Mouse (Mus musculus): ENCODE measurements around the gene Lclat1. TPM values are rescaled to one million over a fixed set of nuclear protein-coding genes. Genes with fewer than 3 reads are reported as not detected.
A peak's percentile ranks its signal among the peaks of the same experiment; 100 is the strongest.

The Lclat1 gene
- 7.1 and 9.8 TPM in 2 replicates for total RNA-seq (2017)

- peak; percentile 98 to 99 for ATAC-seq (replicated peaks in 1 of 2; ENCODE audit: insufficient read depth in 1 of 2, low FRiP score in 2 of 2, low TSS enrichment in 1 of 2, low read depth in 1 of 2, poor library complexity in 2 of 2, severe bottlenecking in 2 of 2)
Measured at GRCm38 (mm10) chr17:73107158-73108157, at the start of gene Lclat1. TSS of gene Lclat1 (plus strand) at chr17:73107985.

GRCm38 (mm10) chr17:73058319-73058718 is 49.5 kb upstream of the Lclat1 start:
- no peak for ATAC-seq (replicated peaks in 1 of 2; ENCODE audit: insufficient read depth in 1 of 2, low FRiP score in 2 of 2, low TSS enrichment in 1 of 2, low read depth in 1 of 2, poor library complexity in 2 of 2, severe bottlenecking in 2 of 2)

- no peak for ATAC-seq (replicated peaks in 1 of 2; ENCODE audit: insufficient read depth in 1 of 2, low FRiP score in 2 of 2, low TSS enrichment in 1 of 2, low read depth in 1 of 2, poor library complexity in 2 of 2, severe bottlenecking in 2 of 2)
Measured at GRCm38 (mm10) chr17:73060224-73060896, 47.4 kb upstream of the Lclat1 start.

GRCm38 (mm10) chr17:73060897-73061252 is 46.9 kb upstream of the Lclat1 start:
- no peak for ATAC-seq (replicated peaks in 1 of 2; ENCODE audit: insufficient read depth in 1 of 2, low FRiP score in 2 of 2, low TSS enrichment in 1 of 2, low read depth in 1 of 2, poor library complexity in 2 of 2, severe bottlenecking in 2 of 2)

GRCm38 (mm10) chr17:73062701-73063100 is 45.1 kb upstream of the Lclat1 start:
- ATAC-seq (replicated peaks in 1 of 2; ENCODE audit: insufficient read depth in 1 of 2, low FRiP score in 2 of 2, low TSS enrichment in 1 of 2, low read depth in 1 of 2, poor library complexity in 2 of 2, severe bottlenecking in 2 of 2): no peak

- no peak for ATAC-seq (replicated peaks in 1 of 2; ENCODE audit: insufficient read depth in 1 of 2, low FRiP score in 2 of 2, low TSS enrichment in 1 of 2, low read depth in 1 of 2, poor library complexity in 2 of 2, severe bottlenecking in 2 of 2)
Measured at GRCm38 (mm10) chr17:73063299-73063698, 44.5 kb upstream of the Lclat1 start.

- no peak for ATAC-seq (replicated peaks in 1 of 2; ENCODE audit: insufficient read depth in 1 of 2, low FRiP score in 2 of 2, low TSS enrichment in 1 of 2, low read depth in 1 of 2, poor library complexity in 2 of 2, severe bottlenecking in 2 of 2)
Measured at GRCm38 (mm10) chr17:73063781-73064180, 44.0 kb upstream of the Lclat1 start.

- ATAC-seq (replicated peaks in 1 of 2; ENCODE audit: insufficient read depth in 1 of 2, low FRiP score in 2 of 2, low TSS enrichment in 1 of 2, low read depth in 1 of 2, poor library complexity in 2 of 2, severe bottlenecking in 2 of 2): no peak
Measured at GRCm38 (mm10) chr17:73066387-73067169, 41.2 kb upstream of the Lclat1 start.

- ATAC-seq (replicated peaks in 1 of 2; ENCODE audit: insufficient read depth in 1 of 2, low FRiP score in 2 of 2, low TSS enrichment in 1 of 2, low read depth in 1 of 2, poor library complexity in 2 of 2, severe bottlenecking in 2 of 2): peak; percentile 39 to 70; a peak in 3 of 4 replicates
Measured at GRCm38 (mm10) chr17:73067423-73067822, 40.4 kb upstream of the Lclat1 start.

GRCm38 (mm10) chr17:73068321-73068992 is 39.3 kb upstream of the Lclat1 start:
- no peak for ATAC-seq (replicated peaks in 1 of 2; ENCODE audit: insufficient read depth in 1 of 2, low FRiP score in 2 of 2, low TSS enrichment in 1 of 2, low read depth in 1 of 2, poor library complexity in 2 of 2, severe bottlenecking in 2 of 2)

- no peak for ATAC-seq (replicated peaks in 1 of 2; ENCODE audit: insufficient read depth in 1 of 2, low FRiP score in 2 of 2, low TSS enrichment in 1 of 2, low read depth in 1 of 2, poor library complexity in 2 of 2, severe bottlenecking in 2 of 2)
Measured at GRCm38 (mm10) chr17:73070466-73070865, 37.3 kb upstream of the Lclat1 start.

GRCm38 (mm10) chr17:73071725-73072263 is 36.0 kb upstream of the Lclat1 start:
- ATAC-seq (replicated peaks in 1 of 2; ENCODE audit: insufficient read depth in 1 of 2, low FRiP score in 2 of 2, low TSS enrichment in 1 of 2, low read depth in 1 of 2, poor library complexity in 2 of 2, severe bottlenecking in 2 of 2): no peak

GRCm38 (mm10) chr17:73072286-73072685 is 35.5 kb upstream of the Lclat1 start:
- ATAC-seq (replicated peaks in 1 of 2; ENCODE audit: insufficient read depth in 1 of 2, low FRiP score in 2 of 2, low TSS enrichment in 1 of 2, low read depth in 1 of 2, poor library complexity in 2 of 2, severe bottlenecking in 2 of 2): no peak

GRCm38 (mm10) chr17:73074631-73075030 is 33.2 kb upstream of the Lclat1 start:
- ATAC-seq (replicated peaks in 1 of 2; ENCODE audit: insufficient read depth in 1 of 2, low FRiP score in 2 of 2, low TSS enrichment in 1 of 2, low read depth in 1 of 2, poor library complexity in 2 of 2, severe bottlenecking in 2 of 2): no peak

- ATAC-seq (replicated peaks in 1 of 2; ENCODE audit: insufficient read depth in 1 of 2, low FRiP score in 2 of 2, low TSS enrichment in 1 of 2, low read depth in 1 of 2, poor library complexity in 2 of 2, severe bottlenecking in 2 of 2): no peak
Measured at GRCm38 (mm10) chr17:73075238-73075890, 32.4 kb upstream of the Lclat1 start.

GRCm38 (mm10) chr17:73077638-73078037 is 30.1 kb upstream of the Lclat1 start:
- no peak for ATAC-seq (replicated peaks in 1 of 2; ENCODE audit: insufficient read depth in 1 of 2, low FRiP score in 2 of 2, low TSS enrichment in 1 of 2, low read depth in 1 of 2, poor library complexity in 2 of 2, severe bottlenecking in 2 of 2)

Measured in hematopoietic stem cell, adult 5-6 weeks (primary cell).